Mouse (Mus musculus): Measurements from ENCODE around the gene Gm4565.
"Not testable (repeated sequence)": the region's sequence is repeated elsewhere in the genome, so short reads cannot be mapped to it uniquely, and the experiment has no call there.

Gene Gm4565

GRCm38 (mm10) chr7:22588027-22588426 lies at the start of gene Gm4565:
TSS of gene Gm4565 (minus strand) at chr7:22588127.
- DNase-seq (ENCODE audit: low spot score) = not testable (repeated sequence)

- not testable (repeated sequence) for DNase-seq (ENCODE audit: low spot score)
Measured at GRCm38 (mm10) chr7:22565243-22565642, 22.7 kb downstream of the Gm4565 start, which contains the start of gene Gm4201. TSS of gene Gm4201 (minus strand) at chr7:22565343.

GRCm38 (mm10) chr7:22534787-22535186 lies 53.1 kb downstream of the Gm4565 start, which contains the start of gene Gm8677:
TSS of gene Gm8677 (minus strand) at chr7:22534887.
- not testable (repeated sequence) for DNase-seq (ENCODE audit: low spot score)
